Mouse (Mus musculus) Patski (cell line): ENCODE measurements at regions not wholly inside any gene's neighbourhood (a gene's known extent, or its start where the extent isn't known, plus 50 kb on each side); places are given as distances from the start of the nearest gene placed in this dataset.
A peak's percentile ranks its signal among the peaks of the same experiment; 100 is the strongest.

ENCODE experiments used
- ATAC-seq: fragments of 100-300 bp; one replicate; pipeline ENCODE4 v1.8.0; 2021
- CTCF ChIA-PET: fragments of 350-600 bp; sonication (Branson Sonifier 250); formaldehyde crosslinking; loops from one replicate; lab custom pipeline; 2022; ENCODE audit warnings: inconsistent platforms; lab: Charles Lee
- POLR2A ChIA-PET: fragments of 350-600 bp; sonication (Branson Sonifier 250); formaldehyde crosslinking; loops from one replicate; lab custom pipeline; 2022; ENCODE audit warnings: antibody characterized with exemption, inconsistent platforms; lab: Charles Lee
- DNase-seq: peaks from one replicate; pipeline ENCODE4 v3.0.0-alpha.2; 2011; ENCODE audit warnings: low read depth, low spot score
- H3K27me3 ChIP-seq: fragments of 371-371 bp; one replicate; pipeline ENCODE4 v1.5.1; 2021
- CTCF ChIP-seq: fragments of 100-300 bp; IDR thresholded peaks from one replicate; pipeline ENCODE4 v1.5.1; 2021
- in situ Hi-C: fragments of 300-500 bp; cut with MboI; formaldehyde crosslinking; loops from 3 replicates; pipeline ENCODE4 v1.11.1; 2018; ENCODE audit warnings: low pct_unique_long_range_greater_than_20kb, mixed read lengths

DNA sequence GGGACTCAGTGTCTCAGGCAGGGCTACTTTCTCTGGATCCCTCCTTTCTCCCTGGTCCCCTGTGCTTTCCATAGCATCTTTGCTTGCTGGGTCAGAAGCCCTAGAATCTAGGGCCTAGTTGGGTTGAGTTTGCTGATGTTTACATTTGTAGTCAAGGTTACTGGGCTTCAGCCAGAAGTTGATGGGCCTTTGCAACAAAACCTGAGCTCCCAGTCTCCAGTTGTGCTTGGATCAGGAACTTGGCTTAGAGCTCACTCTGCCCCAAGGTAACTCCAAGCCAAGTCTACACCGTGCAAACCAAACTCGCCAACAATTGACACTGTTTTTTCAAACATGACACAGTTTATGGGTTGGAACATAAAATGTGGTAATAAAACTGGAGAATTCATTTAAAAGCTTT, 238.2 kb downstream of the Ankrd50 start:
- DNase-seq: no peak
- in situ Hi-C loops: loop anchor here (25.0 kb wide), 1 partner anchor 1216 kb away; no protein-coding TSS in a partner anchor
- no peak for ATAC-seq
- ChIA-PET POLR2A (interaction anchor here (1.4 kb wide), 1 partner anchor 19 kb away, joined by 5 read pairs; no protein-coding TSS in a partner anchor), CTCF (interaction anchor here (0.8 to 2.1 kb wide), 9 partner anchors 8 to 602 kb away, joined by 3 to 9 read pairs (median 3); no protein-coding TSS in a partner anchor)
- H3K27me3 ChIP-seq: no peaks in the 10 kb centered on the region
- TF ChIP-seq CTCF: no peak

DNA sequence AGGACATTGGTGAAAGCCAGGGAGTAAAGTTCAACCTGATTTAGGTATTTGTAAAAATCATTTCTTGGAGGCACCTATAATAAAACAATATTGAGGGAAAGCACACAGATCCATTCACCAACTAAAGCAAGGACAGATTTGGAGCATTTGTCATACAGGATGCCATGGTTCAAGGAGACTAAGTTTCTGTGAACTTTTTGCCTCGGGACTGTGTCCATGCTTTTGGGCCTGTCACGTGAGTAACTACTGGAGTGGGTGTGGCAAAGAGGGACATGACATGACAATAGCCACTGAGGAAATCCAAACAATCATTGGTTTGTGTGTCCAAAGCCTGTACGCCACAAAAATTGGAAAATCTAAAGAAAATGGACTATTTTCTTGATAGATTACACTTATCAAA, 241.4 kb downstream of the Ankrd50 start:
- POLR2A ChIA-PET: no interaction called here
- DNase-seq: no peak
- in situ Hi-C loops: loop anchor here (25.0 kb wide), 1 partner anchor 1219 kb away; no protein-coding TSS in a partner anchor
- no peak for TF ChIP-seq CTCF
- H3K27me3 ChIP-seq: no peaks in the 10 kb centered on the region
- CTCF ChIA-PET: no interaction called here
- ATAC-seq: no peak

DNA sequence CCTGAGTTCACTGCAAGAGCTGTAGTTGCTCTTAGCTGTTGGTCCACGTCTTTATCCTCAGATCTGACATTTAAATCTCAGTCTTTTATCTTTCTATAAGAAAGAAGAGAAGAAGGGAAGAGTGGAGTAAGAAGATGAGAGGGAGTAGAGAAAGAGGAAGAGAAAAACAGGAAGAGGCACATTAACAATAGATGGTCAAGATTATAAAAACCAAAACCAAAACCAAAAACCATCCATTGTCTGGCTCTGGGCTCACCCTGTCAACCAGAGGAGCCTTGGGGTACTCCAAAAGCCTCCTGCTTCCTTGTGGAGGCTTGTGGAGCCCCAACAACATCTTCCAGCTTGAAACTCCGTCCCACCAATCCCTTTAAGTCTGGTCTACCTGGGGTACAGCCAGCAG, 247.0 kb downstream of the Ankrd50 start:
- in situ Hi-C loops: loop anchor here (25.0 kb wide), 1 partner anchor 1225 kb away; no protein-coding TSS in a partner anchor
- ATAC-seq: no peak
- no peak for DNase-seq

GRCm38 (mm10) chr3:38235736-38236083, 248.9 kb downstream of the Ankrd50 start:
- peak; percentile 42 for TF ChIP-seq CTCF
- ChIA-PET CTCF (interaction anchor here (1.2 to 1.4 kb wide), 2 partner anchors 8 to 11 kb away, joined by 3 to 5 read pairs; no protein-coding TSS in a partner anchor), POLR2A (no interaction called here)
- H3K27me3 ChIP-seq: no peaks in the 10 kb centered on the region
- ATAC-seq (peak; percentile 70), DNase-seq (peak; percentile 85)
- in situ Hi-C loops: loop anchor here (25.0 kb wide), 1 partner anchor 1227 kb away; no protein-coding TSS in a partner anchor

More for the DNA sequence above, 247.0 kb downstream of the Ankrd50 start:
- no peaks in the 10 kb centered on the region for H3K27me3 ChIP-seq
- ChIA-PET CTCF (interaction anchor here (0.8 to 2.1 kb wide), 5 partner anchors 9 to 611 kb away, joined by 3 to 6 read pairs (median 3); no protein-coding TSS in a partner anchor), POLR2A (interaction anchor here (1.5 kb wide), 1 partner anchor 18 kb away, joined by 4 read pairs; no protein-coding TSS in a partner anchor)
- no peak for TF ChIP-seq CTCF

GRCm38 (mm10) chr3:38235033-38235735, 249.5 kb downstream of the Ankrd50 start:
- TF ChIP-seq CTCF: no peak
- ATAC-seq: peak; percentile 24
- ChIA-PET POLR2A (no interaction called here), CTCF (interaction anchor here (1.2 to 1.4 kb wide), 2 partner anchors 8 to 12 kb away, joined by 3 to 5 read pairs; no protein-coding TSS in a partner anchor)
- no peak for DNase-seq
- in situ Hi-C loops: loop anchor here (25.0 kb wide), 1 partner anchor 1227 kb away; no protein-coding TSS in a partner anchor
- H3K27me3 ChIP-seq: no peaks in the 10 kb centered on the region

- ChIA-PET CTCF (interaction anchor here (1.4 kb wide), 1 partner anchor 12 kb away, joined by 3 read pairs; no protein-coding TSS in a partner anchor), POLR2A (no interaction called here)
- no peak for TF ChIP-seq CTCF
- no peak for DNase-seq
- no peaks in the 10 kb centered on the region for H3K27me3 ChIP-seq
- in situ Hi-C loops: loop anchor here (5.0 to 25.0 kb wide), 2 partner anchors 618 to 1228 kb away; no protein-coding TSS in a partner anchor
- no peak for ATAC-seq
Measured at GRCm38 (mm10) chr3:38234534-38234933, 250.1 kb downstream of the Ankrd50 start.

GRCm38 (mm10) chr3:38234006-38234405, 250.6 kb downstream of the Ankrd50 start:
- in situ Hi-C loops: loop anchor here (5.0 to 25.0 kb wide), 2 partner anchors 618 to 1228 kb away; no protein-coding TSS in a partner anchor
- ChIA-PET POLR2A (no interaction called here), CTCF (no interaction called here)
- no peaks in the 10 kb centered on the region for H3K27me3 ChIP-seq
- DNase-seq (no peak), ATAC-seq (no peak)
- no peak for TF ChIP-seq CTCF

GRCm38 (mm10) chr3:38233091-38233490, 251.6 kb downstream of the Ankrd50 start:
- TF ChIP-seq CTCF: no peak
- in situ Hi-C loops: loop anchor here (5.0 to 25.0 kb wide), 2 partner anchors 619 to 1229 kb away; no protein-coding TSS in a partner anchor
- no peak for ATAC-seq
- no peak for DNase-seq
- ChIA-PET POLR2A (no interaction called here), CTCF (interaction anchor here (0.9 kb wide), 1 partner anchor 22 kb away, joined by 6 read pairs; no protein-coding TSS in a partner anchor)
- no peaks in the 10 kb centered on the region for H3K27me3 ChIP-seq

DNA sequence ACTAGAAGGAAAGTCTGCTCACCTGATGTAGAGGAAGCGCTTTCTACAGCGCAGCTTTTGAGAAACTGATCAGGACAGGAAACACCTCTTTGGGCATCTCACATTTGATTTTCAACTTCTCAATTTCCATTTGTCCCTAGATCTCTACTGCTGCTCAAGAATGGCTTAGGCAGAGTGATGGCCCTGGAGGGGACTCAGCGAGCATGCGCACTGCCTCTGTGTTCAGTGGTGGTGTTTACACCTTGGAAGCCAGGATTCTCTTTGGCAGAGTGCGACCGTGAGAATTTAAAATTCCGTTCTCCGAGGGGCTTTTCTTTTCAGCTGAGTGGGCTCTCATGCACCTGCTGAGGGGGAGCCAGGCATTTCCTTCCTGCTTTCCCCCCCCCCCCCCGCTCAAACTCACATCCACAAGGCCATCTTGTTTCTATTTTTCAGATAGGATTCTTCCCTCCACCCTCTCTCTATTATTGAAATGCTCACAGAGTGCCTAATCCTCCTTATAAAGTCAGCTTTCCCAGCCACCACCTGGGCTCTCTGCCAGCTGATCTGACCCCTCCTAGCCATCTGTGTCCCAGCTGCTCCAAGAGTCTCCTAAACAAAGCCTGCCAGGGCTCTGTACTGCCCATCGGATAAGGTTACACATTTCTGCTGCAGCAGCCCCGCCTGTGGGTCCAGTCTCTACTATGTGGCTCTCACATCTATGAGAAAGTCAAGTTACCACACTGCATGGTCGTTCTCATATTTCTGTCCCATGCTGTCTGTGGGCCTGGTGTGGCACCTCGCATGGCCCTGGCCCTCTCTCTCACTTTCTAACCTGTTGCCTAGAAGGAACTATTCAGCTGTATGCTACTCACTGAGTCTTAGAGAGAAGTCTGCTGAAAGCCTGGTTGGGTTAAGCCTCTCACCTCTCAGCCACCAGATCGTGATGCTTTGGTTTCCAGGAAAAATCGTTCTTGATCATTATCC, 252.2 kb downstream of the Ankrd50 start:
- in situ Hi-C loops: loop anchor here (5.0 to 25.0 kb wide), 2 partner anchors 620 to 1230 kb away; no protein-coding TSS in a partner anchor
- no peak for DNase-seq
- ChIA-PET CTCF (interaction anchor here (0.7 to 2.0 kb wide), 4 partner anchors 12 to 440 kb away, joined by 3 to 6 read pairs (median 4); no protein-coding TSS in a partner anchor), POLR2A (interaction anchor here (0.8 kb wide), 1 partner anchor 15 kb away, joined by 3 read pairs; no protein-coding TSS in a partner anchor)
- H3K27me3 ChIP-seq: no peaks in the 10 kb centered on the region
- ATAC-seq: peak; percentile 41
- no peak for TF ChIP-seq CTCF
